Mouse (Mus musculus): ENCODE data around the gene Zfp867.

DNA sequence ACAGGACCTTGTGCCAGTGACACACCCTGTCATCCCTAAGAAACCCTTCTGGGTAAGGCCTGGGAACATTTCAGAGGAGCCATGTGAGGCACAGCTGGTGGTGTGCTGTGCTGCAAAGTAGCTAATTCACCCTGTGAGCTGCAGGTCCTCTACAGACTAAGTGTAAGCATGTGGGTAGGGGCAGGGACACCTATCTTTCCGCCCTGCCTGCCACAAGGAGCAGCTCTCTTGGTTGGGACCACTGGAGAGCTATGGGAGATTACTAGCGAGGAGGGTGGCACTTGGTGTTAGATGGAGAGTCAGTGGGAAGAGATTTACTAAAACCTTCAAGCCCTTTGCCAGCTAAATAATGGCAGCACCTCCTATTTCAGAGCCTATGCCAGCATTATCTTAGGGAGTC is 15.4 kb downstream of the Zfp867 start:
- TF ChIP-seq CTCF (IDR thresholded peaks at IDR 0.05; ENCODE audit: low read depth) (no peak), EP300 (optimal IDR thresholded peaks at IDR 0.05) (no peak)

Data from stomach, postnatal 0 days (tissue).